Mouse (Mus musculus): ENCODE measurements around the gene Ppcdc. TPM values are rescaled to one million over a fixed set of nuclear protein-coding genes. Genes with fewer than 3 reads are reported as not detected.

Gene Ppcdc
- polyA plus RNA-seq, 1 experiment from 2014 or later, result 22.9 TPM

DNA sequence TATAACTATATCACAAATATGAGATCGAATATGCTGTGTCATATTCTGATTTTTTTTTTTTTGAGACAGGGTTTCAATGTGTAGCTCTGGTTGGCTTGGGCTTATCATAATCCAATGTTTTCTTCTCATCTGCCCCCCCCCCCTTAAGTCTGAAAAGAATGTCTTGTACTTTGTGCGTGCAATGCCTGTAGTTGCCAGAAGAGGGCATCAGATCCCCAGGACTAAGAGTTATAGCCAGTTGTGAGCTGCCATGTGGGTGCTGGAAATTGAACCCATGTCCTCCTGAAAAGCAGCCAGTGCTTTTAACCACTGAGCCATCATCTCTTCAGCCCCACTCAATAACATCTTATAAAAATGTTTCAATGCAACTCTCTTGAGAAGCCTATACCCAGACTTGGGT lies 19.8 kb upstream of the Ppcdc start:
- Histone ChIP-seq H3K9me3 (ENCODE audit: control insufficient read depth, low read length) (no peaks in the 10 kb centered on the region), H3K4me3 (replicated peaks; ENCODE audit: low read depth, low read length) (no peak overlapping the region), H3K4me1 (ENCODE audit: control insufficient read depth, insufficient read depth, low read length) (no peaks in the 10 kb centered on the region), H3K4me2 (ENCODE audit: low read length) (no peak overlapping the region), H3K27ac (replicated peaks; ENCODE audit: low read depth, low read length) (no peak overlapping the region), H3K9ac (replicated peaks; ENCODE audit: low read length) (no peak overlapping the region), H3K36me3 (ENCODE audit: control insufficient read depth, insufficient read depth, low read length) (peaks cover 15% of the 10 kb centered on the region; the same call in 1 of the 2 replicates), H3K27me3 (ENCODE audit: control insufficient read depth, insufficient read depth, low read length) (no peaks in the 10 kb centered on the region)
- ATAC-seq (ENCODE audit: low FRiP score, low TSS enrichment), result no peak
- no peak for DNase-seq
- WGBS, result 95% methylated on average over 2 of the region's 2 CpGs

DNA sequence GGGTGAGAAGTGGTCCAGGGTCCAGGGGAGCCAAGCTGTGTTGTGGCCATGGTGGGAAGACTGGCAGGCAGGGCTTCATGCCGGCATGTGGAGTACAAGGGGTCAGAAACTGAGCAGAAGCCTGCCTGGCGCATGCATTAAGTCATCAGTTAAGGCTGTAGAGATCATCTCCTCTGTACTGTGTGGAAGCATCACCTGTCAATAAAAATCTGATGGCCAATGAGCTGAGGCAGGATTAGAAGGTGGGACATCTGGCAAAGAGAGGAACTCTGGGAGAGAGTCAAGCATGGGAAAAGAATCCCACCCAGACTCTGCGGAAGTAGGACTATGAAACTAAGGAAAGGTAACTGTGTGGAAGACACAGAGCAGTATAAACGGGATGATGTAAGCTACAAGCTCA lies 13.6 kb upstream of the Ppcdc start:
- Histone ChIP-seq H3K9ac (replicated peaks; ENCODE audit: low read length) (no peak overlapping the region), H3K4me1 (ENCODE audit: control insufficient read depth, insufficient read depth, low read length) (no peaks in the 10 kb centered on the region), H3K4me3 (replicated peaks; ENCODE audit: low read depth, low read length) (no peak overlapping the region), H3K27me3 (ENCODE audit: control insufficient read depth, insufficient read depth, low read length) (no peaks in the 10 kb centered on the region), H3K4me2 (ENCODE audit: low read length) (no peak overlapping the region), H3K27ac (replicated peaks; ENCODE audit: low read depth, low read length) (no peak overlapping the region), H3K9me3 (ENCODE audit: control insufficient read depth, low read length) (no peaks in the 10 kb centered on the region), H3K36me3 (ENCODE audit: control insufficient read depth, insufficient read depth, low read length) (peaks cover 32% of the 10 kb centered on the region)
- 88% methylated on average over 4 of the region's 4 CpGs for WGBS
- DNase-seq (no peak), ATAC-seq (ENCODE audit: low FRiP score, low TSS enrichment) (no peak)

- no peak overlapping the region for H3K4me2 ChIP-seq (ENCODE audit: low read length)
- no peaks in the 10 kb centered on the region for H3K9me3 ChIP-seq (ENCODE audit: control insufficient read depth, low read length)
- H3K4me3 ChIP-seq (replicated peaks; ENCODE audit: low read depth, low read length), result no peak overlapping the region
- no peak for ATAC-seq (ENCODE audit: low FRiP score, low TSS enrichment)
- DNase-seq, result no peak
- no peaks in the 10 kb centered on the region for H3K27me3 ChIP-seq (ENCODE audit: control insufficient read depth, insufficient read depth, low read length)
- no peak overlapping the region for H3K9ac ChIP-seq (replicated peaks; ENCODE audit: low read length)
- no peaks in the 10 kb centered on the region for H3K4me1 ChIP-seq (ENCODE audit: control insufficient read depth, insufficient read depth, low read length)
- 89% methylated on average over 8 of the region's 8 CpGs for WGBS
- peaks cover 34% of the 10 kb centered on the region for H3K36me3 ChIP-seq (ENCODE audit: control insufficient read depth, insufficient read depth, low read length)
- no peak overlapping the region for H3K27ac ChIP-seq (replicated peaks; ENCODE audit: low read depth, low read length)
Observed at GRCm38 (mm10) chr9:57452624-57453462, 12.9 kb upstream of the Ppcdc start.

GRCm38 (mm10) chr9:57449715-57450114 lies 9.8 kb upstream of the Ppcdc start:
- H3K36me3 ChIP-seq (ENCODE audit: control insufficient read depth, insufficient read depth, low read length), result peaks cover 63% of the 10 kb centered on the region

DNA sequence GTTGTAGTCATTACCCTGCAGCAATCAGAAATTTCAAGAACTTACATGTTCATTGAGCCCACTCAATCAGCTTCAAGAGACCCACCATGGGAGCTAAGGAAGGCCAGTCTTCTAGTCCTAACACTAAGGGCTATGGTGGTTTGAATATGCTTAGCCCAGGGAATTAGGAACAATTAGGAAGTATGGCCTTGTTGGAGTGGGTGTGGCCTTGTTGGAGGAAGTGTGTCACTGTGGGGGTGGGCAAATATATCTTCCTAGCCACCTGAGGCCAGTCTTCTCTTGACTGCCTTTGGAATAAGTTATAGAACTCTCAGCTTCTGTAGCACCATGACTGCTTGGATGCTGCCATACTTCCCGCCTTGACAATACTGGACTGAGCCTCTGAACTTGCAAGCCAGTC lies 696 bp upstream of the Ppcdc start:
- WGBS, result 97% methylated on average over 1 of the region's 1 CpGs
- H3K36me3 ChIP-seq (ENCODE audit: control insufficient read depth, insufficient read depth, low read length), result peaks cover 42% of the 10 kb centered on the region
- H3K9ac ChIP-seq (replicated peaks; ENCODE audit: low read length), result no peak overlapping the region

More at GRCm38 (mm10) chr9:57449715-57450114, 9.8 kb upstream of the Ppcdc start:
- Histone ChIP-seq H3K27me3 (ENCODE audit: control insufficient read depth, insufficient read depth, low read length) (no peaks in the 10 kb centered on the region), H3K4me1 (ENCODE audit: control insufficient read depth, insufficient read depth, low read length) (no peaks in the 10 kb centered on the region), H3K9ac (replicated peaks; ENCODE audit: low read length) (no peak overlapping the region), H3K27ac (replicated peaks; ENCODE audit: low read depth, low read length) (no peak overlapping the region), H3K9me3 (ENCODE audit: control insufficient read depth, low read length) (no peaks in the 10 kb centered on the region), H3K4me3 (replicated peaks; ENCODE audit: low read depth, low read length) (no peak overlapping the region), H3K4me2 (ENCODE audit: low read length) (no peak overlapping the region)
- DNase-seq (peak; percentile 31), ATAC-seq (ENCODE audit: low FRiP score, low TSS enrichment) (no peak)
- WGBS, result 76% methylated on average over 1 of the region's 1 CpGs

GRCm38 (mm10) chr9:57439083-57439482 lies 841 bp downstream of the Ppcdc start:
- H3K9me3 ChIP-seq (ENCODE audit: control insufficient read depth, low read length), result no peaks in the 10 kb centered on the region
- DNase-seq, result no peak
- no peak for ATAC-seq (ENCODE audit: low FRiP score, low TSS enrichment)
- H3K36me3 ChIP-seq (ENCODE audit: control insufficient read depth, insufficient read depth, low read length), result peaks cover 31% of the 10 kb centered on the region
- H3K4me1 ChIP-seq (ENCODE audit: control insufficient read depth, insufficient read depth, low read length), result peaks cover 4% of the 10 kb centered on the region; the same call in 1 of the 2 replicates
- H3K4me2 ChIP-seq (ENCODE audit: low read length), result peak overlapping the region; percentile 69
- H3K9ac ChIP-seq (replicated peaks; ENCODE audit: low read length), result peak overlapping the region; percentile 67; the same call in 1 of the 2 replicates
- H3K27me3 ChIP-seq (ENCODE audit: control insufficient read depth, insufficient read depth, low read length), result no peaks in the 10 kb centered on the region
- no peak overlapping the region for H3K27ac ChIP-seq (replicated peaks; ENCODE audit: low read depth, low read length)
- peak overlapping the region; percentile 49; the same call in 1 of the 2 replicates for H3K4me3 ChIP-seq (replicated peaks; ENCODE audit: low read depth, low read length)
- 52% methylated on average over 7 of the region's 7 CpGs for WGBS

More for the DNA sequence above, 696 bp upstream of the Ppcdc start:
- Histone ChIP-seq H3K4me1 (ENCODE audit: control insufficient read depth, insufficient read depth, low read length) (peaks cover 4% of the 10 kb centered on the region; the same call in 1 of the 2 replicates), H3K4me3 (replicated peaks; ENCODE audit: low read depth, low read length) (no peak overlapping the region), H3K27ac (replicated peaks; ENCODE audit: low read depth, low read length) (no peak overlapping the region), H3K27me3 (ENCODE audit: control insufficient read depth, insufficient read depth, low read length) (no peaks in the 10 kb centered on the region), H3K9me3 (ENCODE audit: control insufficient read depth, low read length) (no peaks in the 10 kb centered on the region), H3K4me2 (ENCODE audit: low read length) (no peak overlapping the region)
- DNase-seq (no peak), ATAC-seq (ENCODE audit: low FRiP score, low TSS enrichment) (no peak)

GRCm38 (mm10) chr9:57437896-57438614 lies 1.9 kb downstream of the Ppcdc start:
- DNase-seq (no peak), ATAC-seq (ENCODE audit: low FRiP score, low TSS enrichment) (no peak)
- Histone ChIP-seq H3K9me3 (ENCODE audit: control insufficient read depth, low read length) (no peaks in the 10 kb centered on the region), H3K27ac (replicated peaks; ENCODE audit: low read depth, low read length) (no peak overlapping the region), H3K36me3 (ENCODE audit: control insufficient read depth, insufficient read depth, low read length) (peaks cover 20% of the 10 kb centered on the region), H3K4me3 (replicated peaks; ENCODE audit: low read depth, low read length) (no peak overlapping the region), H3K9ac (replicated peaks; ENCODE audit: low read length) (no peak overlapping the region), H3K4me2 (ENCODE audit: low read length) (no peak overlapping the region), H3K27me3 (ENCODE audit: control insufficient read depth, insufficient read depth, low read length) (no peaks in the 10 kb centered on the region), H3K4me1 (ENCODE audit: control insufficient read depth, insufficient read depth, low read length) (peaks cover 6% of the 10 kb centered on the region; the same call in 1 of the 2 replicates)
- WGBS, result 64% methylated on average over 10 of the region's 10 CpGs

- no peaks in the 10 kb centered on the region for H3K9me3 ChIP-seq (ENCODE audit: control insufficient read depth, low read length)
- no peak overlapping the region for H3K27ac ChIP-seq (replicated peaks; ENCODE audit: low read depth, low read length)
- 84% methylated on average over 5 of the region's 5 CpGs for WGBS
- no peak for ATAC-seq (ENCODE audit: low FRiP score, low TSS enrichment)
- H3K27me3 ChIP-seq (ENCODE audit: control insufficient read depth, insufficient read depth, low read length), result no peaks in the 10 kb centered on the region
- H3K4me1 ChIP-seq (ENCODE audit: control insufficient read depth, insufficient read depth, low read length), result peaks cover 14% of the 10 kb centered on the region; the same call in 1 of the 2 replicates
- H3K4me2 ChIP-seq (ENCODE audit: low read length), result no peak overlapping the region
- no peak for DNase-seq
- peaks cover 1% of the 10 kb centered on the region for H3K36me3 ChIP-seq (ENCODE audit: control insufficient read depth, insufficient read depth, low read length)
- no peak overlapping the region for H3K9ac ChIP-seq (replicated peaks; ENCODE audit: low read length)
- H3K4me3 ChIP-seq (replicated peaks; ENCODE audit: low read depth, low read length), result no peak overlapping the region
Observed at GRCm38 (mm10) chr9:57436166-57436565, 3.8 kb downstream of the Ppcdc start.
